Mouse (Mus musculus) liver, embryonic 15.5 days (tissue): ENCODE results near the gene Pde10a. TPM values are rescaled to one million over a fixed set of nuclear protein-coding genes. Genes with fewer than 3 reads are reported as not detected.

Experiments used
- ATAC-seq: fragments of 200-750 bp; cut with Nextera tagmentation; 2 replicates; pipeline ENCODE4 v1.8.0; 2017; ENCODE audit warnings: moderate number of reproducible peaks, mild to moderate bottlenecking, moderate library complexity; ENCODE audit not compliant: insufficient read depth
- H3K27ac ChIP-seq: fragments of 300-500 bp; sonication (generic); replicated peaks from 2 replicates; pipeline ENCODE4 v1.5.1; 2015; ENCODE audit warnings: mild to moderate bottlenecking, inconsistent platforms
- H3K27me3 ChIP-seq: fragments of 300-500 bp; sonication (generic); 2 replicates; pipeline ENCODE4 v1.6.1; 2015; ENCODE audit warnings: mild to moderate bottlenecking, inconsistent platforms
- H3K36me3 ChIP-seq: fragments of 300-500 bp; sonication (generic); replicated peaks from 2 replicates; pipeline ENCODE4 v1.6.1; 2015; ENCODE audit warnings: moderate library complexity, mild to moderate bottlenecking, inconsistent platforms
- H3K4me1 ChIP-seq: fragments of 300-500 bp; sonication (generic); replicated peaks from 2 replicates; pipeline ENCODE4 v1.6.1; 2015; ENCODE audit warnings: inconsistent platforms
- H3K4me2 ChIP-seq: fragments of 300-500 bp; sonication (generic); 2 replicates; pipeline ENCODE4 v1.6.1; 2015; ENCODE audit warnings: moderate library complexity, mild to moderate bottlenecking, inconsistent platforms
- H3K4me3 ChIP-seq: fragments of 300-500 bp; sonication (generic); replicated peaks from 2 replicates; pipeline ENCODE4 v1.5.1; 2015; ENCODE audit warnings: mild to moderate bottlenecking, inconsistent platforms
- H3K9ac ChIP-seq: fragments of 300-500 bp; sonication (generic); 2 replicates; pipeline ENCODE4 v1.6.1; 2015; ENCODE audit warnings: moderate library complexity, mild to moderate bottlenecking, inconsistent platforms
- H3K9me3 ChIP-seq: fragments of 300-500 bp; sonication (generic); replicated peaks from 2 replicates; pipeline ENCODE4 v1.6.1; 2016; ENCODE audit warnings: inconsistent platforms
- WGBS: fragments of 180-500 bp; shearing (Covaris S2); methylation state at CpG from one replicate; pipeline ENCODE4 v1.1.7; 2015; ENCODE audit warnings: mixed read lengths; ENCODE audit not compliant: insufficient replicate concordance; 5-methylcytosine and 5-hydroxymethylcytosine counted together
- polyA plus RNA-seq: library from polyadenylated mRNA; unstranded; fragments of >200 nt; fragmentation: Nextera tagmentation; extraction: Ambion mirVana; gene quantifications from 2 replicates; pipeline ENCODE4 v1.2.1, GENCODE M21; 2015

Gene Pde10a
- polyA plus RNA-seq, 1 experiment from 2014 or later: 0.67 TPM

DNA sequence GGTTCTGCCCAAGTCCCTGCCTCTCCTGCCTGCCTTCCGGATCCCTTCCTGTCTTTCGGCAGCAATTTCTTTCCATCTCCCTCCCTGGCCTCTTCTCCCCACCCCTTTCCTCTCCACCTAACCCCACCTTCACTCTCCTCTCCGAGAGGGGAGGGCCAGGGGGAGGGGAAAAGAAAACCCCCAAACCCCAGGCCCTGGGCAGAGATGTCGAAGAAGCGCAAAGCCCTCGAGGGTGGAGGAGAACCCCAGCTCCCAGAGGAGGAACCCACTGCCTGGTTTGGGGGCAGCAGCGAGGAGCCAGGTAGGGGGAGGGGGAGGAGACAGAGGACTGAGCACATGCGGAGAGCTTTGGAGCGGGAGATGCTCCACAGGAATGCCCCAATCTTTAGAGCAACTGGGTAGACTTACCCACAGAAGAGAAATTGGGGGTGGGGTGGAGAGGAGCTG, 1.7 kb downstream of the Pde10a start:
- no peak overlapping the region for H3K9ac ChIP-seq
- no peaks in the 10 kb centered on the region for H3K36me3 ChIP-seq
- H3K27me3 ChIP-seq: peaks cover 63% of the 10 kb centered on the region
- no peaks in the 10 kb centered on the region for H3K9me3 ChIP-seq
- no peak overlapping the region for H3K4me3 ChIP-seq
- no peak for ATAC-seq
- H3K4me1 ChIP-seq: no peaks in the 10 kb centered on the region
- no peak overlapping the region for H3K27ac ChIP-seq
- H3K4me2 ChIP-seq: no peak overlapping the region
- WGBS: 12% methylated on average over 8 of the region's 9 CpGs

DNA sequence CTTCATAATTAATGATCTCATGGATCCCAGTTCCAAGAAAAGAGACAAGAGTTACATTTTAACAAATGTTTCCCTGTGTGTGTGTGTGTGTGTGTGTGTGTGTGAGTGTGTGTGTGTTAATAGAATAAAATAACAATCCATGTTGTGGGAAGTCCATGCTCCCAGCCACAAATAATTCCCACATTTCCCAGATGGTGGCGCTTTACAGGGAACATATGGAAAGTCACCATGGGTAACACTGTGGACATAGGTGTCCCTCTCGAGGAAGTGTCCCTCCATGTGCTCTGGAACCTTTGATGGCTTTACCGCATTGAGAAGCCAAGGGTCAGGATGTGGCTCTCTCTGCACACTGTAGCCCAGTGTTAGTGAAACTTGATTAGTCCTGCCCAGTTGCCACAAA, 3.5 kb downstream of the Pde10a start:
- Histone ChIP-seq H3K4me3 (no peak overlapping the region), H3K27ac (no peak overlapping the region), H3K9ac (no peak overlapping the region), H3K4me2 (no peak overlapping the region), H3K27me3 (peaks cover 47% of the 10 kb centered on the region), H3K36me3 (no peaks in the 10 kb centered on the region), H3K4me1 (no peaks in the 10 kb centered on the region), H3K9me3 (no peaks in the 10 kb centered on the region)
- no peak for ATAC-seq
- whole genome bisulfite sequencing: 47% methylated on average over 3 of the region's 3 CpGs

GRCm38 (mm10) chr17:8532609-8533008, 7.4 kb downstream of the Pde10a start:
- no peak for ATAC-seq
- no peak overlapping the region for H3K4me2 ChIP-seq
- peaks cover 7% of the 10 kb centered on the region for H3K27me3 ChIP-seq
- no peaks in the 10 kb centered on the region for H3K4me1 ChIP-seq
- no peaks in the 10 kb centered on the region for H3K9me3 ChIP-seq
- no peak overlapping the region for H3K4me3 ChIP-seq
- WGBS: 59% methylated on average over 4 of the region's 4 CpGs
- no peak overlapping the region for H3K27ac ChIP-seq
- no peak overlapping the region for H3K9ac ChIP-seq
- no peaks in the 10 kb centered on the region for H3K36me3 ChIP-seq

GRCm38 (mm10) chr17:8533828-8534227, 8.7 kb downstream of the Pde10a start:
- Histone ChIP-seq H3K27me3 (no peaks in the 10 kb centered on the region; the same call in 1 of the 2 replicates), H3K4me1 (no peaks in the 10 kb centered on the region), H3K4me2 (no peak overlapping the region), H3K36me3 (no peaks in the 10 kb centered on the region), H3K9me3 (no peaks in the 10 kb centered on the region), H3K9ac (no peak overlapping the region), H3K27ac (no peak overlapping the region), H3K4me3 (no peak overlapping the region)
- no peak for ATAC-seq
- WGBS: 26% methylated on average over 3 of the region's 3 CpGs

- H3K4me3 ChIP-seq: no peak overlapping the region
- no peaks in the 10 kb centered on the region for H3K4me1 ChIP-seq
- ATAC-seq: no peak
- H3K27ac ChIP-seq: no peak overlapping the region
- H3K9ac ChIP-seq: no peak overlapping the region
- no peaks in the 10 kb centered on the region; the same call in 1 of the 2 replicates for H3K27me3 ChIP-seq
- WGBS: 61% methylated on average over 6 of the region's 6 CpGs
- H3K4me2 ChIP-seq: no peak overlapping the region
- H3K36me3 ChIP-seq: no peaks in the 10 kb centered on the region
- no peaks in the 10 kb centered on the region for H3K9me3 ChIP-seq
These were observed 11.3 kb downstream of the Pde10a start for GRCm38 (mm10) chr17:8536522-8536921.

- 53% methylated on average over 3 of the region's 3 CpGs for WGBS
- no peak for ATAC-seq
- Histone ChIP-seq H3K36me3 (no peaks in the 10 kb centered on the region), H3K4me1 (no peaks in the 10 kb centered on the region), H3K9ac (no peak overlapping the region), H3K27ac (no peak overlapping the region), H3K27me3 (no peaks in the 10 kb centered on the region), H3K4me2 (no peak overlapping the region), H3K9me3 (no peaks in the 10 kb centered on the region), H3K4me3 (no peak overlapping the region)
These were observed 12.9 kb downstream of the Pde10a start for GRCm38 (mm10) chr17:8538102-8538501.

- Histone ChIP-seq H3K4me1 (no peaks in the 10 kb centered on the region), H3K9me3 (no peaks in the 10 kb centered on the region), H3K27ac (no peak overlapping the region), H3K9ac (no peak overlapping the region), H3K4me2 (no peak overlapping the region), H3K36me3 (no peaks in the 10 kb centered on the region), H3K27me3 (no peaks in the 10 kb centered on the region; the same call in 1 of the 2 replicates), H3K4me3 (no peak overlapping the region)
- 70% methylated on average over 14 of the region's 14 CpGs for WGBS
- no peak for ATAC-seq
These were observed 16.9 kb downstream of the Pde10a start for GRCm38 (mm10) chr17:8541974-8542538.

DNA sequence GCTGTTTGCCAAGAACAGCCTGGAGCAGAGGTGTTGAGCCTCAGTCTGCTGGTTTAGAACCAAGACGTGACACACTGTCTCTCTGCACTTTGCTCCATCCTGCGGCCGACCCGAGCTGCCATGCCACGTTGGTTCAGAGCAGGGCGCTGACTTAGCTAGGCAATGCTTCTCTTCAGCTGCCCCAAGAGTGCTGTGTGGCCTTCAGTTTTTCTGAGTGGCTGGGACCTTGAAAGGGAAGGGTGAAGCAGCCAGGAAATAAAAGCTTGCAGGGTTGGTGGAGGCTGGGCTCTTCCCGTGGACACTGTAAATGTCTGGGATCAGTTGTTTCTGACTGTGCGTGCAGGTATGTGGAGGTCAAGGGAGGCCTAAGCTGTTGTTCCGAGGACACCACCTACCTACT, 21.2 kb downstream of the Pde10a start:
- ATAC-seq: no peak
- Histone ChIP-seq H3K36me3 (no peaks in the 10 kb centered on the region), H3K4me1 (no peaks in the 10 kb centered on the region), H3K4me2 (no peak overlapping the region), H3K9ac (no peak overlapping the region), H3K27ac (no peak overlapping the region), H3K27me3 (no peaks in the 10 kb centered on the region; the same call in 1 of the 2 replicates), H3K4me3 (no peak overlapping the region), H3K9me3 (no peaks in the 10 kb centered on the region)
- 73% methylated on average over 9 of the region's 9 CpGs for WGBS

DNA sequence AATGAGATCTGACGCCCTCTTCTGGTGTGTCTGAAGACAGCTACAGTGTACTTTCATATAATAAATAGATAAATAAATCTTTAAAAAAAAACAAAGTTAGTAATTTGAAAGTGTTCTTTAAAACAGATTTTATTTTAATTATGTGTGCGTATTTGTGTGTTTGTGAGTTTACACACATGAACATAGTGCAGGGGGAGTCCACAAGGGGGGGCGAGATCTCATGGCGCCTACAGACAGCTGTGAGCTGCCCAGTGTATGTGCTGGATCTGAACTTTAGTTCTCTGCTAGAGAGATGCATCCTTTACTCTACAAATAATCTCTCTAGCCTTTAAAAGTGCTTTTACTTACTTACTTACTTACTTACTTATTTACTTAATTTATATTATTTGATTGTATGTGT, 23.6 kb downstream of the Pde10a start:
- H3K27me3 ChIP-seq: no peaks in the 10 kb centered on the region; the same call in 1 of the 2 replicates
- no peak for ATAC-seq
- H3K36me3 ChIP-seq: no peaks in the 10 kb centered on the region
- no peak overlapping the region for H3K4me2 ChIP-seq
- H3K4me3 ChIP-seq: no peak overlapping the region
- 60% methylated on average over 4 of the region's 4 CpGs for WGBS
- no peak overlapping the region for H3K9ac ChIP-seq
- no peaks in the 10 kb centered on the region for H3K9me3 ChIP-seq
- H3K4me1 ChIP-seq: no peaks in the 10 kb centered on the region
- H3K27ac ChIP-seq: no peak overlapping the region

DNA sequence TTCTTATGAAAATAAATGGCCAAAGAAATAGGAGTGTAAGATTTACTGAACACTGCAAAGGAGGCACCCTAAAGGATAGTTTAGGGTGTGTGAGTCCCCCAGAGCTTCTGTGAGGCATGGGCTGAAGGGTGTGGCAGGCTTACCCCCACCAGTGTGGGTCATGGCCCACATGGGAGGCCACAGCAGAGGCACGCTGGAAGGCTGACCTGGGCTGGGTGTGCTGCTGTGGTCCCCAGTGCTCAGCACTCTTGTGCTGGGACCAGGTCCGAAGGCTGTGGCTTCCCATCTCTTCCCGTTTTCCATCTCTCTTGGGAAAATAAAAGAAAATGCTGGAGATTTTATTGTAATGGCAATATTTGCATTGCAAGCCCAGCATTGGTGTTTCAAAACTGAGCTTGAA, 26.5 kb downstream of the Pde10a start:
- 54% methylated on average over 3 of the region's 3 CpGs for WGBS
- Histone ChIP-seq H3K9me3 (no peaks in the 10 kb centered on the region), H3K27ac (no peak overlapping the region), H3K9ac (no peak overlapping the region), H3K36me3 (no peaks in the 10 kb centered on the region), H3K4me2 (no peak overlapping the region), H3K4me3 (no peak overlapping the region), H3K27me3 (no peaks in the 10 kb centered on the region; the same call in 1 of the 2 replicates), H3K4me1 (no peaks in the 10 kb centered on the region)
- ATAC-seq: no peak

- H3K4me2 ChIP-seq: no peak overlapping the region
- 60% methylated on average over 8 of the region's 8 CpGs for WGBS
- no peak for ATAC-seq
These were observed 27.3 kb downstream of the Pde10a start for GRCm38 (mm10) chr17:8552346-8553035.

More at GRCm38 (mm10) chr17:8552346-8553035, 27.3 kb downstream of the Pde10a start:
- H3K9ac ChIP-seq: no peak overlapping the region
- H3K27me3 ChIP-seq: no peaks in the 10 kb centered on the region; the same call in 1 of the 2 replicates
- H3K4me1 ChIP-seq: no peaks in the 10 kb centered on the region
- H3K9me3 ChIP-seq: no peaks in the 10 kb centered on the region
- H3K27ac ChIP-seq: no peak overlapping the region
- no peak overlapping the region for H3K4me3 ChIP-seq
- H3K36me3 ChIP-seq: no peaks in the 10 kb centered on the region
